Mouse (Mus musculus) embryonic facial prominence, embryonic 11.5 days (tissue): ENCODE measurements around the gene Aggf1. TPM values are rescaled to one million over a fixed set of nuclear protein-coding genes. Genes with fewer than 3 reads are reported as not detected.

Experiments used
- ATAC-seq: fragments of 200-750 bp; cut with Nextera tagmentation; replicated peaks from 2 replicates; pipeline ENCODE4 v1.8.0; 2017; ENCODE audit warnings: low read depth; ENCODE audit not compliant: insufficient number of reproducible peaks, low FRiP score, low TSS enrichment
- DNase-seq: peaks from one replicate; pipeline ENCODE4 v3.0.0-alpha.2; 2015; ENCODE audit warnings: low spot score
- H3K27ac ChIP-seq: fragments of 300-500 bp; sonication (generic); replicated peaks from 2 replicates; pipeline ENCODE4 v1.5.1; 2014; ENCODE audit warnings: mild to moderate bottlenecking, low read depth, low read length, control low read depth
- H3K27me3 ChIP-seq: fragments of 300-500 bp; sonication (generic); 2 replicates; pipeline ENCODE4 v1.6.1; 2014; ENCODE audit warnings: mild to moderate bottlenecking, low read length, moderate library complexity, mixed read lengths; ENCODE audit not compliant: control insufficient read depth, insufficient read depth
- H3K36me3 ChIP-seq: fragments of 300-500 bp; sonication (generic); replicated peaks from 2 replicates; pipeline ENCODE4 v1.6.1; 2014; ENCODE audit warnings: low read depth, mild to moderate bottlenecking, low read length, moderate library complexity, mixed read lengths; ENCODE audit not compliant: control insufficient read depth, insufficient read depth
- H3K4me1 ChIP-seq: fragments of 300-500 bp; sonication (generic); 2 replicates; pipeline ENCODE4 v1.6.1; 2014; ENCODE audit warnings: low read length, mixed read lengths; ENCODE audit not compliant: control insufficient read depth, insufficient read depth
- H3K4me2 ChIP-seq: fragments of 300-500 bp; sonication (generic); 2 replicates; pipeline ENCODE4 v1.6.1; 2014; ENCODE audit warnings: low read depth, mild to moderate bottlenecking, control low read depth, low read length, moderate library complexity
- H3K4me3 ChIP-seq: fragments of 300-500 bp; sonication (generic); 2 replicates; pipeline ENCODE4 v1.5.1; 2014; ENCODE audit warnings: low read depth, low read length, control low read depth
- H3K9ac ChIP-seq: fragments of 300-500 bp; sonication (generic); replicated peaks from 2 replicates; pipeline ENCODE4 v1.6.1; 2014; ENCODE audit warnings: mild to moderate bottlenecking, control low read depth, low read length
- H3K9me3 ChIP-seq: fragments of 300-500 bp; sonication (generic); replicated peaks from 2 replicates; pipeline ENCODE4 v1.6.1; 2016; ENCODE audit warnings: mild to moderate bottlenecking, low read length, inconsistent platforms, mixed read lengths; ENCODE audit not compliant: control insufficient read depth
- WGBS: fragments of 180-500 bp; shearing (Covaris S2); extraction: QIAGEN DNeasy Blood & Tissue Kit; methylation state at CpG from one replicate; pipeline ENCODE4 v1.1.7; 2014; 5-methylcytosine and 5-hydroxymethylcytosine counted together
- polyA plus RNA-seq: library from polyadenylated mRNA; unstranded; fragments of >200 nt; fragmentation: Nextera tagmentation; extraction: Ambion mirVana; gene quantifications from 2 replicates; pipeline ENCODE4 v1.2.1, GENCODE M21; 2014

The Aggf1 gene
- polyA plus RNA-seq, 1 experiment from 2014 or later: 48.5 TPM

- H3K27me3 ChIP-seq: no peaks in the 10 kb centered on the region
- 91% methylated on average over 3 of the region's 3 CpGs for WGBS
Measured at GRCm38 (mm10) chr13:95348476-95348875, 26.7 kb downstream of the Aggf1 start.

GRCm38 (mm10) chr13:95347018-95347696 lies 28.0 kb downstream of the Aggf1 start:
- Histone ChIP-seq H3K27me3 (no peaks in the 10 kb centered on the region), H3K4me3 (no peak overlapping the region), H3K4me2 (no peak overlapping the region), H3K9ac (no peak overlapping the region), H3K4me1 (no peaks in the 10 kb centered on the region), H3K27ac (no peak overlapping the region), H3K9me3 (no peaks in the 10 kb centered on the region), H3K36me3 (peaks cover 10% of the 10 kb centered on the region)
- WGBS: 38% methylated on average over 8 of the region's 8 CpGs
- DNase-seq (peak; percentile 87), ATAC-seq (no peak)

More at GRCm38 (mm10) chr13:95348476-95348875, 26.7 kb downstream of the Aggf1 start:
- Histone ChIP-seq H3K4me1 (no peaks in the 10 kb centered on the region), H3K4me3 (no peak overlapping the region), H3K27ac (no peak overlapping the region), H3K9ac (no peak overlapping the region), H3K36me3 (peaks cover 10% of the 10 kb centered on the region), H3K4me2 (no peak overlapping the region), H3K9me3 (no peaks in the 10 kb centered on the region)
- ATAC-seq: no peak
- no peak for DNase-seq

GRCm38 (mm10) chr13:95345869-95346268 lies 29.3 kb downstream of the Aggf1 start:
- H3K27ac ChIP-seq: no peak overlapping the region
- WGBS: 68% methylated on average over 6 of the region's 6 CpGs
- peaks cover 3% of the 10 kb centered on the region; the same call in 1 of the 2 replicates for H3K36me3 ChIP-seq
- no peaks in the 10 kb centered on the region for H3K4me1 ChIP-seq
- H3K9ac ChIP-seq: no peak overlapping the region
- ATAC-seq (no peak), DNase-seq (no peak)
- H3K4me2 ChIP-seq: no peak overlapping the region
- no peaks in the 10 kb centered on the region for H3K9me3 ChIP-seq
- H3K4me3 ChIP-seq: no peak overlapping the region
- H3K27me3 ChIP-seq: no peaks in the 10 kb centered on the region

GRCm38 (mm10) chr13:95343470-95343869 lies 31.7 kb downstream of the Aggf1 start:
- Histone ChIP-seq H3K9ac (no peak overlapping the region), H3K4me1 (no peaks in the 10 kb centered on the region), H3K27me3 (no peaks in the 10 kb centered on the region), H3K27ac (no peak overlapping the region), H3K36me3 (peaks cover 7% of the 10 kb centered on the region), H3K4me3 (no peak overlapping the region), H3K9me3 (no peaks in the 10 kb centered on the region), H3K4me2 (no peak overlapping the region)
- ATAC-seq: no peak
- 88% methylated on average over 8 of the region's 8 CpGs for WGBS
- DNase-seq: no peak

GRCm38 (mm10) chr13:95336122-95336677 lies 39.0 kb downstream of the Aggf1 start:
- Histone ChIP-seq H3K27me3 (no peaks in the 10 kb centered on the region), H3K9me3 (no peaks in the 10 kb centered on the region), H3K4me1 (no peaks in the 10 kb centered on the region), H3K4me2 (no peak overlapping the region), H3K36me3 (peaks cover 7% of the 10 kb centered on the region), H3K4me3 (no peak overlapping the region), H3K27ac (no peak overlapping the region), H3K9ac (no peak overlapping the region)
- 60% methylated on average over 40 of the region's 40 CpGs for WGBS
- no peak; the same call in 1 of the 2 replicates for ATAC-seq
- no peak for DNase-seq

GRCm38 (mm10) chr13:95332086-95332899 lies 42.9 kb downstream of the Aggf1 start:
- no peak overlapping the region for H3K4me3 ChIP-seq
- 71% methylated on average over 11 of the region's 11 CpGs for WGBS
- no peaks in the 10 kb centered on the region; the same call in 1 of the 2 replicates for H3K4me1 ChIP-seq
- H3K27ac ChIP-seq: no peak overlapping the region
- no peak overlapping the region for H3K9ac ChIP-seq
- no peaks in the 10 kb centered on the region for H3K27me3 ChIP-seq
- DNase-seq: no peak
- H3K36me3 ChIP-seq: no peaks in the 10 kb centered on the region
- no peak for ATAC-seq
- H3K4me2 ChIP-seq: no peak overlapping the region
- no peaks in the 10 kb centered on the region for H3K9me3 ChIP-seq

GRCm38 (mm10) chr13:95330507-95330906 lies 44.6 kb downstream of the Aggf1 start:
- 54% methylated on average over 11 of the region's 11 CpGs for WGBS
- no peak overlapping the region for H3K27ac ChIP-seq
- no peaks in the 10 kb centered on the region; the same call in 1 of the 2 replicates for H3K4me1 ChIP-seq
- no peaks in the 10 kb centered on the region for H3K9me3 ChIP-seq
- no peaks in the 10 kb centered on the region for H3K27me3 ChIP-seq
- H3K9ac ChIP-seq: no peak overlapping the region
- DNase-seq (no peak), ATAC-seq (no peak)
- H3K4me2 ChIP-seq: no peak overlapping the region
- H3K4me3 ChIP-seq: no peak overlapping the region
- no peaks in the 10 kb centered on the region for H3K36me3 ChIP-seq

GRCm38 (mm10) chr13:95328767-95329166 lies 46.4 kb downstream of the Aggf1 start:
- ATAC-seq: no peak
- no peak overlapping the region for H3K27ac ChIP-seq
- H3K36me3 ChIP-seq: no peaks in the 10 kb centered on the region
- H3K9ac ChIP-seq: no peak overlapping the region
- DNase-seq: no peak
- 89% methylated on average over 11 of the region's 11 CpGs for WGBS
- no peaks in the 10 kb centered on the region; the same call in 1 of the 2 replicates for H3K4me1 ChIP-seq
- no peaks in the 10 kb centered on the region for H3K27me3 ChIP-seq
- H3K4me2 ChIP-seq: no peak overlapping the region
- no peaks in the 10 kb centered on the region for H3K9me3 ChIP-seq
- H3K4me3 ChIP-seq: no peak overlapping the region
